Mouse (Mus musculus) urinary bladder, postnatal 36 days (tissue): ENCODE measurements around the gene Nup93.

Experiments
- DNase-seq, 2 experiments: peaks; one replicate each; pipeline ENCODE4 v3.0.0; 2022; ENCODE audit warnings: low spot score in 2 of 2, mixed read lengths in 1 of 2

Gene Nup93

GRCm38 (mm10) chr8:94266344-94267191 is 52.2 kb downstream of the Nup93 start:
- no peak for DNase-seq

DNA sequence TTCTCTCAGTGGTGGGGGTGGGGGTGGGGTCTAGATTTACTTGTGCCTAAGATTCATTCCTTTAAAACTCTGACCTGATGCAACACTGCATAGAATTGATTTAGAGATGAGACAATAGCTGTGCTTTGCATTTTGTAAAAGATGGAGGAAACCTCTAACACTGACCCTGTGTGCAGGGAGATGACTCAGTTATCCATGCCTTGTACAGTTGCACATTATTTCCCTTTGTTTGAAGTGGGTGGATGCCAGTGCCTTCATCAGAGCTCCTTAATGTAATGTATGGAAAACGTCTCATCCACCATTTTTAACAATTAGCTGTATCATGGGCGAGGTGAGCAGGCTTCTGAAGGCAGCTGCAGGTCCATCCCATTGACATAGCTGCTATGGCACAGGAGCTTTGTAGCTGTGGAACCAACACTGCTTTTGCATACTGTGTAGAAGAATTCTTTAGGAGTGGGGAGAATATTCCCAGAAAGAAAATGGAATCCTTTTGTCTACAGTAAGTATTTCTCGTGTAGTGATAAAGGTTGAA is 54.1 kb downstream of the Nup93 start:
- DNase-seq = no peak

- DNase-seq = no peak
Measured at GRCm38 (mm10) chr8:94270309-94270708, 55.9 kb downstream of the Nup93 start.

DNA sequence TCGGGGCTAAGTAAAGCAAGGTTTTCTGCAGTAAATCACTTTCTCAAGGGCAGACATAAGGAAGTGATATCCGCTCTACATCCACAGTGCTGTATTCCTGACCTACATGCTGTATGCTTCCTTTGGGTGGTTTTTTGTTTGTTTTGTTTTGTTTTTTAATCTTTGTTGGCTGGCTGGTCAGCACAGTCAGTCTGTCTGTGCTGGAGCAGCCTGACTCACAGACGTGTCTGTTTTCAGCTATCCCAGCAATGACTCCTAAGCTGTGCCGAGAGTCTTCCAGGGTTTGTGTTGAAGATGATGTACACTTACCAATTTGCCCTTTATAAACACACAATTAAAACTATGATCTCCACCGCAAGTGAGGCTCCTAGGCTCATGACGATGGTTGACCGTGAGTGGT is 56.7 kb downstream of the Nup93 start:
- no peak for DNase-seq

DNA sequence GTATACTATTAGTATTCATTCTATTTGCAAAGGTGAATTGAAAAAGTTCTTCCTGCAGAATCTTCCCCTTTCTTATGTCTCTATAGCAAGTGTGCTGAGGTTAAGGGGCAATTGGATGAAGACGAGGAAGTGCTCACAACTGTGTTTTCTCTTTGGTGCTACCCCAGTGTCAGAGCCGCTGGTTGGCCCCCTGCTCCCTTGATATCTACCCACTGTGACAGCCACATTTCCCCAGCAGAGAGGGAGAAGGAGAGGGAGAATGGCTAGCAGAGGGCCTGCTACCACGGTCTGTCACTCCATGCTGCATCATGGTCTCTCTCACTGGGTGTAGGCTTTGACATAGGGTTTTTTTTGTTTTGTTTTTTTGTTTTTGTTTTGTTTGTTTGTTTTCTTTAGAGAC is 58.2 kb downstream of the Nup93 start:
- no peak for DNase-seq

DNA sequence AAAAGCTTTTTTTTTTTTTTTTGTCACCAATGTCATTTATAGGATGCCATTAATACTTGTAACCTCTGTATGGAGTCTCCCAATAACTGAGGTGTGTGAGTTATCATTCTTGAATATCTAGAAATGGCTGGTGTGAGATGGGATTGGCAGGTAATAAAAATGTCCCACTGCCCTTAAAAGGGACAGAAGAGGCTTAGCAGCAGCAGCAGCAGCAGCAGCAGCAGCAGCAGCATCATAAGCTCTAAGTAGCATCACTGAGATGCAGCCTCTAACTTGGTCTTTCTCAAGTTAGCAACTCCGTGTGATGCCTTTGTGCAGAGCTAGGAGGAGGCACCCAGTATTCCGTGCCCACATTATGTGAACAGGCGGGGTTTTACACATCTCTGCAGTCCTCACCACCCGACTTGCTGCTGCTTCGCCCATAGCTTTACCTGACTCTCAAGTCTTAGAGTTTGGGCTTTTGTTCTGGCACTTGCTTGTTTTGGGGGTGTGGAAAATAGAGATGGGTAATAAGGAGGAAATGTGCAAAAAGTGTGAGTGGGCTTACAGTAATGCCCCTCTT is 59.0 kb downstream of the Nup93 start:
- no peak for DNase-seq

DNA sequence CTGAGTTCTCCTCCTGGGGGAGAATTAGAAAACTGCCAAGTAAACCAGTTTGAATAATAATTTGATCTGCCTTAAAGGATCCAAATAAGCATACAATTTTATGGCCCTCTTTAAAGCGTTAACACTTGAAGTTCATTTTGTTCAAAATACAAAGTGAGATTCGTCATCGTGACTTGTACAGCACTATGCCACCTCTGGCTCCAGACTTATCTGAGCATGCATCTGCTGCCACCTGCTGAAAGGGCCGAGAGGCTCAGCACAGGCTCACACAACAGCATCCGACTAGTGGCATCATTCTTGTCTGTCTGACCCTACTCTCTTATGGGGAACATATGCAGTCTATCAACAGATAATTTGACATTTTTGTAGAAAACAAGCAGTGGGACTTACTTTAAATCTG is 59.7 kb downstream of the Nup93 start:
- no peak for DNase-seq

DNA sequence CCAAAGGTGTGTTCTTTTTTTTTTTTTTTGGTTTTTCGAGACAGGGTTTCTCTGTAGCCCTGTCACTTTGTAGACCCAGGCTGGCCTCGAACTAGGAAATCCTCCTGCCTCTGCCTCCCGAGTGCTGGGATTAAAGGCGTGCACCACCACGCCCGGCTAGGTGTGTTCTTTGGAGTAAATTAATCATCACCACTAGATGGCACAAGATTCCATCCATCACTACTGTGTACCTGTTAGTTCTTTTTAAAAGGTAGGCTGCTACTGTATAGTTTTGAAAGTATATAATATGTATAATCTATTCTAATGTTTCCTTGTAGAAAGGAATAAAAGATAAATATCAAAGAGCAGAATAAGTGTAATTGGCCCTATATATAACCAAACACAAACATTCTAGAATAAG is 63.9 kb downstream of the Nup93 start:
- DNase-seq = no peak

DNA sequence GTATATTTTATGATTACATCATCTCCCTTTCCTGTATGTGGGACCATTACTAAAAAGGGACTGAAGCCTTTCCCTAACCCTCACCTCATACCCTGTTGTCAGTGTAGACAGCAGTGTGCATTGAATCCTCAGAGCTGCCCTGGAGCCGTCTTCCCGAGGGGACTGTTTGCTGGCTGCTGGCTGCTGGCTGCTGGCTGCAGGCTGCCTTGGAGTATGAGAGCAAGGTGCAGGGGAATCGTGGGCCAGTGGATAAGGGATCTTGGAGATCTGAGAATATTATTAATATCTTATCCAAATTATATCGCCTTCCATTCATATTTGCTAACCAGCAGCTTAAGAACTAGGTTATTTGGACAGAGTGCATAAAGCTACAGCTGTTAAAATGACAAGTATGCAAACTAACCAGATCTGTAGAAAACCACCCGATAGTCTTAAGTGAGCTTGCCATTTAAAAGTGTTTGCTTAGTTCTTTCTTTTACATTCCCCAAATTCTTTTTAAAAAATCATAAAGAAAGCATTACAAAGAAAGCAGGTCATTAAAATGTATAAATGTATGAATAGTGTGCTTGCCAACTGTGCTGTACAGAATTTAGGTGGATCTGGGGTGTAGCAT is 65.7 kb downstream of the Nup93 start:
- no peak for DNase-seq

GRCm38 (mm10) chr8:94282453-94282985 is 68.2 kb downstream of the Nup93 start:
- no peak for DNase-seq

GRCm38 (mm10) chr8:94284204-94284603 is 69.8 kb downstream of the Nup93 start:
- no peak for DNase-seq

DNA sequence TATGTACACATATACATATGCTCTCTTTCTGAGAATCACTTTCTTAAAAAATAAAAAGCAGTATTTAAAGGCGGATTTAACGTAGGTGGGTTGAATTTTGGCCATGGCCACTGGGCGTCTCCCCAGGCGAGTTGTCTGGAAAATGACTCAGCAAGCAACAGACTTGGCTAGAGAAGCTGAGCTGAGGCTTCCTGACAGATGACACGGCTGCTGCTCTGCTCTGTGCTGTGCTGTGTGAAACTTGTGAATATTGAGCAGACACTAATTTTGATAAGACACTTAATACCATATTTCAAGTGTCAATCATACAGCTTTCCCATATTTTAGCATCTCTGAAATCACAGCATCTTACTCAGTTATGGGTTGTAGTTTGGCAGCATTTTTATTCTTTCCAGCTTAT is 76.2 kb downstream of the Nup93 start:
- no peak for DNase-seq

GRCm38 (mm10) chr8:94292072-94292471 is 77.7 kb downstream of the Nup93 start:
- no peak for DNase-seq

DNA sequence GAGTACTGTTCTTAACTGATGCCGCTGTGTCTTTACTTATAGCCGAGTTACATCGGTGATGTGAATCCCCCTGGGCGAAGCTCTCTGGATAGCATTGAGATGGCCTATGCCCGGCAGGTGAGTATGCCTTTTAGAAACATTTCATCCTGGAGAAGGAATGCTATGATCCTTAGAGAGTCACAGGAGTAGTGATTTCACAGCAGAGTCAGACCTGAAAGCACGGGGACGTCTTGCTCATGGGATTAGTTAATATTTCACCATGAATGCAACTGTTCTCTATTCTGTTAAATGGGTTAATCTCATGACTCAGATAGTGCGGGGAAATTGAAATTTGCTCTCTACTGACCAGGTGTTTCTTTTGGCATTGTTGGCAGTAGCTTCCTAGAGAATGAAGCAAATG is 78.3 kb downstream of the Nup93 start:
- no peak for DNase-seq

DNA sequence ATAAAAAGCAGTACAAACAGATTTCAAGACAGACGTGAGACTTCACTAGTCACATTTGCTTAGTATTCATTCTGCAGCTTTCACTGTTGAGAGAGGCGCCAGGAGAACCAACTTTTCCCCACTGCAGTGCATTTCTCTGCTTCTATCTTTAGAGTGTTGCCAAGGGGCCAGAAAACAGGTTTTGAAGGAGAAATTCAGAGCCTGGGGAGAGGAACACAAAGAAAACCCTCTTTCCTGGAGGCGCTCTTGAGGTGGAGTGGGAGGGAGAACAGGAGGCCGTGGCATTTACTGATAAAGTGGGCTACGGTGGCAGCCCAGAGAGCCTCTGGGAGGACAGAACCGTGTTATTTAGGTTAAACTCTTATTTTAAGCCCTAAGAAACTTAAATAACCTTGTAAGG is 81.3 kb downstream of the Nup93 start:
- DNase-seq = no peak

GRCm38 (mm10) chr8:94296312-94296991 is 82.1 kb downstream of the Nup93 start:
- DNase-seq = no peak

- no peak for DNase-seq
Measured at GRCm38 (mm10) chr8:94297101-94297500, 82.7 kb downstream of the Nup93 start.

- DNase-seq = no peak
Measured at GRCm38 (mm10) chr8:94300809-94301208, 86.4 kb downstream of the Nup93 start.

DNA sequence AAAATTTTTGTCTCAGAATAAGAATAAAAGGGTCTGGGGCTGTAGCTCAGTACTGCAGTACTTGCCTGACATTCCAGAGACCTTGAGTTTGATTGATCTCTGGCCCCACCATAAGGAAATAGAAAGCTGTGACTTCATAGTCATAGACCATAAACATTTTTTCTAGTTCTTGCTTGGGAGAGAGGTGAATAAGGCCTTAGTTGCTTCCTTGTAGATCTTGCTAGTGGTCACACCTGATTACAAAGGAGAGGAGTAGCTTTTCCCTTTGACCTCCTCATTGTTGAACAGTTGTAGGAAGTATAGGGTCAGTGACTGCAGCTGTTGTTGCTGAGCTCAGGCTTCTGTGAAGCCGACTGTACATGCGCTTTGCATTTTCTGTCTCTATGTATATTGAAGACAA is 90.0 kb downstream of the Nup93 start:
- DNase-seq = no peak

GRCm38 (mm10) chr8:94306989-94307513 is 92.7 kb downstream of the Nup93 start:
- peak; percentile 34 to 36 for DNase-seq

DNA sequence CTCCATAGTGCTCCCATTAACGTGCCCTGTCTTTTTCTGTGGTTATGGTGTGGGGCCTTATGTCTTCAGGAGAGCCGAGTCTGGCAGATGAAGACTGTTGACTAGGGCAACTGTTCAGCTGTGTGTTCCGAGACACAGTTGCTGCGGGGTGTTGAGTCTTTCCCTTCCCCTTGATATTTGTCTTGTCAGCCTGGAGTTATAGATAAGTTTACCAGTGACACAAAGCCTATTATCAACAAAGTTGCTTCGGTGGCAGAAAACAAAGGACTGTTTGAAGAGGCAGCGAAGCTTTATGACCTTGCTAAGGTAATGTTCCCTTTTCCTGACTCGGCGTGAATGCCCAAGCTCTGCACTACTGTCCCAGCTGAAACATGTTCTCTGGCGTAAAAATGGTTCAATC is 93.3 kb downstream of the Nup93 start:
- no peak for DNase-seq

DNA sequence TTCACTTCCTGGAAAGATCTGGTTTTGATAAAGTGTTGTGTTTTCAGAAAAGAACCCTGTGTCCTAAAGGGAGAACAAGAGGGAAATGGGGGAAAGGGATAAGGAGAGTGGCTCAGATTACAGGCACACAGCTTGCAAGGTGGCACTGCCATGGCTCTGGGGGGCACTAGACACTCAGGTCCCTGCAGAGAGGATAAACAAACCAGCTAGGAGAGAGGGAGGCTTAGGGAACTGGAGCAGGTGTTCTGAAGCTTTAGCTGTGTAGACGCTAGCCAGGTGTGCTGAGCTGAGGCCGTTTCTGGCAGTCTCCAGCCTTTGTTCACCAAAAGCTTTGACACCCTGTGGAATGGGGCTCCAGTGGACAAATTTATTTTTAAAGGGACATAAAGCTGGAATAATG is 99.7 kb downstream of the Nup93 start:
- DNase-seq = no peak
